Mouse (Mus musculus) C2C12 (cell line): ENCODE measurements around the gene Fibp.

Experiments used
- CEBPB ChIP-seq: IDR thresholded peaks from one replicate; pipeline ENCODE4 v1.6.1; 2011; ENCODE audit warnings: low read depth, mild to moderate bottlenecking, control low read depth, moderate library complexity
- CTCF ChIP-seq: IDR thresholded peaks from one replicate; pipeline ENCODE4 v1.5.1; 2011; ENCODE audit not compliant: control insufficient read depth, insufficient read depth, insufficient read length
- MAX ChIP-seq: IDR thresholded peaks from one replicate; pipeline ENCODE4 v1.6.1; 2011; ENCODE audit warnings: mild to moderate bottlenecking, control low read depth
- MYOD1 ChIP-seq: IDR thresholded peaks from one replicate; pipeline ENCODE4 v1.6.1; 2011; ENCODE audit warnings: low read depth; ENCODE audit not compliant: control insufficient read depth, insufficient read length
- MYOG ChIP-seq: IDR thresholded peaks from one replicate; pipeline ENCODE4 v1.6.1; 2011; ENCODE audit not compliant: control insufficient read depth, insufficient read length; ENCODE audit errors: extremely low read depth
- USF1 ChIP-seq: IDR thresholded peaks from one replicate; pipeline ENCODE4 v1.6.1; 2011; ENCODE audit warnings: low read depth, mild to moderate bottlenecking, control low read depth, moderate library complexity

DNA sequence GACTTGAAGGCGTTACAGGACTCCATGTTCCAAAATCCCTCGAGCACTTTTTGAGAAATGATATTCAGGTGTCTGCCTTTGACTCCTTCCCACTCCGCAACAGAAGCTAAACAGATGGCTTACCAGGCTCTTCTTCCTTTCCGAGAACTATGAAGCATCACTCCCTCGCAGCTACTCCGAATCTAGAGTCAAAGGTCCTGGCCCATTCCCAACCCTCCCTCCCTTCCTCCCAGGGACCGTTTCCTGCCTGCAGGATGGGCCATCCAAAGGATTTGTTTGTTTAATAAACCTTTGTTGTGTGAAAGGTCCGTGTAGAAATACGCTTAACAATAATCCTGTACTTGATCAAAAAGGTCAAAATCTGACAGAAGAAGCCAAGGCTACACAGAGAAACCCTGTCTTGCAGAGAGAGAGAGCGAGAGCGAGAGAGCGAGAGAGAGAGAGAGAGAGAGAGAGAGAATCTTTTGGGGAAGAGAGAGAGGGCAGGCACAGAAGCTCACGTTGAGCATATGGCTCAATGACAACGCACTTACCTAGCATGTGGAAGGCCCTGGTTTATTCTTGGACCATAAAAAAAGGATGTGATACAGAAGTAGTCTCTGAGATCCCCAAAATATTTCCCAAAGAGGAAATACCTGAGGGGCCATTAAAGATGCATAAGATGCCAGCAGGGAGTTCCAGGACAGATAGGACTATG lies 2.5 kb upstream of the Fibp start, which contains the start of gene Ccdc85b:
- no peak for TF ChIP-seq CTCF
- no peak for TF ChIP-seq USF1
- no peak for TF ChIP-seq MAX
- no peak for TF ChIP-seq MYOG
- no peak for TF ChIP-seq CEBPB
- TF ChIP-seq MYOD1, result no peak
